Mouse (Mus musculus) lung, adult 2 months (tissue): ENCODE data around the gene Lrp1.

ENCODE experiments used
- CTCF ChIP-seq: fragments of 200-500 bp; IDR thresholded peaks from 2 replicates; pipeline ENCODE4 v1.5.1; 2011; ENCODE audit warnings: mild to moderate bottlenecking, low read length, control low read depth; ENCODE audit not compliant: insufficient read depth
- POLR2A ChIP-seq: fragments of 200-500 bp; IDR thresholded peaks from 2 replicates; pipeline ENCODE4 v1.6.1; 2011; ENCODE audit warnings: low read depth, mild to moderate bottlenecking, control low read depth, low read length, borderline replicate concordance; ENCODE audit errors: extremely low read depth

DNA sequence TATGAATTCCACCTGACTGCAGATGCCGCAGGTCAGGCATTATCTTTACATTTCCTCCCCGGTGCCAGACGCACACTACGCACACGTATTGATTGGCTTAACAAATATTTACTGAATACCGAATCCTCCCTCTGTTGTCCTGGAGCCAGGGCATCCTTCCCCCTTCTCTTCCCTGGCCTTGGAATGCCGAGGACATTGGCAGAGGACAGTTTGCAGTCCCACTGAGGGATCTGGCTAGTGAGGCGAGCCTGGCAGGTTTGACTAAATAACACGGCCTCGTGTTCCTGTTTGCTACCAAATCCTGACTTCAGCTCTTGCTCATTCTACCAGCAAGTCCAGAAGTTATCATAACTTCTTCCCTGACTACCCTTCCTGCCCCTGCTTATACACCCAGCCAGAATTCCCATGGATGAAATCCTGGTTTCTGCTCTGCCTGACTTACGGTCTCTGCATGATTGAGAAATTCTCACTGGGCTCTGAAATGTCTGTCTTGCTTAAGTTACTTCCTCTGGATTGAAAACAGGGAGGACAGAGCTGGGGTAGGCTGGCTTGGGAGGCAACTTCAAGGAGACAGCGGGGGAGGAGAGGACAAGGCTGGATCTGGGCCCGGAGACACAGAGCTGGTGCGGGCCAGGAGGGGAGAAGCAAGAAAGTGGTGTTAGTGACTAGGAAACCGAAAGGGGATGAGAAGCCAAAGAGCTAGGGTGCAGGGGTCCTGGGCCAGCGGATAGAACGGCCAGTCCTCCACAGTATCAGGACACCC, 21.0 kb downstream of the Lrp1 start:
- no peak for TF ChIP-seq CTCF
- 0 out of 2 replicates have a peak, but pooled peaks have one; percentile 6 for TF ChIP-seq POLR2A
